Mouse (Mus musculus): Measurements from ENCODE around the gene Gm5089.

DNA sequence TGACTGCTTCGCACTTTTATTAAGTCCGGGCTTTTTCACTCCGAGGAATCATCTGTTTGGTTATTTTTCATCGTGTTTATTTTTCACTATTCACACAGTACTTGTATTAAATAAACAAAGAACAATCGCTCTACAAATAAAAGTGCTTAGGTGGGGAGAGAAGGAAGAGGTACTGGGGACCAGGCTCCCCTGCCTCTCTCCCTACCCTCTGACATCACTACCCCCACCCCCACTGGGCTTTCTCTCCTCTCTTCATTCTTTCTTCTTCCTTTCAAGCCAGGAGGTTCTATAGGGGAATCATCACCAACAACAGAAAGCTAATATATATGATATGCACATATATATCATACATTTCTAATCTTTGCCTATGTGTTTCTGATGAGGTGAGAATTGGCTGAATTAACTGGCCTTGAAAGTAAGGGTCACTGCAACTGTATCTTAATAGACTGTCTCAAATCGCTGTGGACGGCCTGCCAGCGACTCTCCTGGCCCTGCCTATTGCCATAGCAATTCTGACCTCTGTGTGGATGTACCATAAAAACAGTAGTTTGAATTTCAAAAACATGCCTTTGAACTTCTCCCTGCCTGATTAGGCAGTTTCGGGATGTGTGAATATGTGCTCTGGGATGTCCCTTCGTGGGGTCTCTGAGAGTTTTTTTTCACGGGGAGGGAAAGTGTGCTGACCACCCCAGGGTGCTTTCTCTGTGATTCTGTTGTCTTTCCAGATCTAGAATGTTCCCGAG is 3.3 kb upstream of the Gm5089 start:
- TF ChIP-seq POLR2A (IDR thresholded peaks at IDR 0.05; ENCODE audit: low read depth, low read length) (no peak), CTCF (conservative IDR thresholded peaks at IDR 0.05; ENCODE audit: insufficient read depth, insufficient read length, low read depth, low read length) (no peak)

Data from kidney, adult 2 months (tissue).